Mouse (Mus musculus) frontal cortex, postnatal 25 days (tissue): ENCODE measurements around the gene Fmnl2.

ENCODE experiments used
- DNase-seq, 2 experiments: peaks; one replicate each; pipeline ENCODE4 v3.0.0; 2022; ENCODE audit warnings: low spot score in 2 of 2

The Fmnl2 gene

DNA sequence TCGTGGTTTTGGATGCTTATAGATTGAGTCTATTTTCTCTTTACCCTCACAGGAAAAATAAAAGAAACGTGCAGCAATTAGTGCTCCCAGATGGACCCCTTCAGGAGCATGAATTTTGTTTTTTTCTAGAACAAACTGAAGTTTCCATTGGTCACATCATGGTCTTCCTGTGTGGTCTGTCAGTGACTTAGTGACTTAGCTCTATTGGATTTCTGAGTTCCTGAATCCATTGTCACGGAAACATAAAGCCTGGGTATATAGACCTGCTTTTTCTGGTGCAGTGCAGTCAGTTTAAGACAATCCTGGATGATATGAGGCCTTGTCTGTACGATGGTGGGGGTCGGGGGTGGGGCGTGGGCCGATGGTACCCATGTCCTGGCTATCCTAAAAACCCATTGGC is 7.0 kb downstream of the Fmnl2 start:
- no peak for DNase-seq

DNA sequence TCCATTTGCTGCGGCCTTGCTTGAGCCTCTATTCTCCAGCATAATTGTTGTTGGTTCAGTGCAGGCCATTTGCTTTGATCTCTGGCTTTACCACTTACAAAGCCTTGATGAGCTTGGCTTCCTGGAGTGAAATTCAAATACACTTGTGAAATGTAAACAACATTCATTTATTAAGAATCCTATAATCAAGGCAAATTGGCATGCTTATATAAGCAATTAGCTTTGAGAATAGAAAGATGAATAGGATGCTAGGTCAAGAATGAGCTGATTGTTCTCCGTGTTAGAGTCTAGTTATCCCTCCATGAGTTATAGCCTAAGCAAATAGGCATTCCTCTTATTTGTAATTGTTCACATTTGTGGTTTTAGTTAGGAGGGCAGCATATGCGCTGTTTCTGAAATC is 8.5 kb downstream of the Fmnl2 start:
- DNase-seq, result no peak

DNA sequence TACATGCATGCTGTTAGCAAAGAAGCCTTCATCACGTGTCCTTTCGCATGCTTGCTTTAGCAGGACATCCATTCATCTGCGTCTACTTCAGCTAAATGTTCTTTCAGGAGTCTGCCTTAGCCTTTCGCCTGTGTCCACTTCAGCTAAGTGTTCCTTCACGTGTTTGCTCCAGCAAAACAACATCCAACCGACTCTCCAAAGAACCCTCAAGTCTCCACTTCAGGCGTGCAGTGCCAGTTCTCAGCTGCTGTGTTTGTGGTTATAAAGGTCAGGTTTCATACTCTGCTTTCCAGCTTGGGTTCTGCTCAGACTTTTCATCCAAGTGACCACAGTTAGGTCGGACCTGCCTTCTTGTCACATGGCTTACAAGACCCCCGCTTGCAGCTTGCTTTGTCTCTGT is 10.1 kb downstream of the Fmnl2 start:
- no peak for DNase-seq

DNA sequence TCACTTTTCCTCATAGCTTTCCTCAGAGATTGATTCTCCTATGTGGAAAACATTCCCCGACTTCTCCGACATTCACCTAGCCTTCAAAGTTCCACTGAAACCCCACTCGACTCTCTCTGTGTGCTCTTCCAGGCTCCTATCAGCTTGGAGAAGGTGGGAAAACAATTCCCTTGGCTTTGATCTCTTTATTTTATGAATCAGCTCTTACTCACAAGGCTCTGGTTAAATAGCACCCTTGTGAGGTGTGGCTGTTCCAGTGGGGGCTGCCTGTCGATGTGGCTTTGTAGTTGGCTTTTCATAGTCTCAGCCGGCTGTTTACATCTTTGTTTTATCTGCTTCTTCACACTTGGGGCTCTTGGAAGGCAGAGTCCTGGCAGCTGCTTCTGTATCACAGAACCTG is 10.5 kb downstream of the Fmnl2 start:
- DNase-seq, result no peak

DNA sequence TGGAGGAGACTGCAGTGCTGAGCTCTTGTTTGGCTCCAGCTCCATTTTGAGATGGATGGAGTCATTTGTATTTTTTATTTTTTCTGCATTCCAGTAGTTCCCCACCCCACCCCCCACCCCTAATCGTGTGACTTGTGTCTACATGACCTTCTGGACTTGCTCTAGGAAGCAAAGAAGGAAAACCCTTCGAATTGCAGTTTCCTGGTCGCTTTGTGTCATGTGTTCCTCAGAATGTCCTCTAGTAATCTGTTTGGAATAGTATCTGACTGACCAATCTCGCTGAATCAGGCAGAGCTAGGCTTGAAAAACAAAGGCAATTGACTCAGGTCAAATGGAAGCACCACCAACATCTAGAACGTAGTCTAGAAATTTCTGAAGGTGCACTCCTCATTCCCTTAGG is 15.0 kb downstream of the Fmnl2 start:
- DNase-seq, result no peak

DNA sequence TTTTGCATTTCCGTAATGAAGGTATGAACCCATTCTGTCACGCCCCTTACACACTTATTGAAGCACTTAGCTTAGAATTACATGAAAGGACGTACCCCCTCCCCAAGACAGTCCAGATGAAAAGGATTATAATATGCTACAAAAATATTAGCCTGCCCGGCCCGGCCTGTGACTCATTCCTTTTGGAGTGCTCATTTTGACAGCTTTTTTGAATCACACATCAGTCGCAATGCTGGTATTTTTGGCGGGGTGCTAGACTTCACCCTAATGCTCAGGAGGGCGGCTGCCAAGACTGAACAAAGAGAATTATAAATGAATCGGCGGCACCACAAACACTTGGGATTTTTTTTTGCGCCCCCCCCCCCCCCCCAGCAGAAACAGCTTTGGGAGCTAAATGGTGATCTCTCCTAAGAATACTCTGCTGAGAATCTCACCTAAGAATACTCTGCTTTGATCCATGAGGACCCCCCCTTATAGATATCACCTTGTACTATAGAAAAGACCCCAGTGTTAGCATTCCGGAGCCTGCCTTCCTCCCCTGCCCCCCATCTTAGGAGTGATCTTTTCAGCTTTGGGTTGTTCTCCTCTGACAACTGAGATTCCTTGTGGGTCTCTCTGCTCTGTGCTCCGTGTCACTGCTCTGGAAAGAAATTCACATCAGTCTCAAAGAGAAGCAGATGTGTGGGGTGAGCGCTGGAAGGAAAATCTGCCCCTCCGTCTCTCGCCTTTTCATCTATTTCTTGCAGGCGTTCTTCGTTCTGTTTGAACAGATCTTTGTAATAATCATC is 15.8 kb downstream of the Fmnl2 start:
- DNase-seq, result no peak

DNA sequence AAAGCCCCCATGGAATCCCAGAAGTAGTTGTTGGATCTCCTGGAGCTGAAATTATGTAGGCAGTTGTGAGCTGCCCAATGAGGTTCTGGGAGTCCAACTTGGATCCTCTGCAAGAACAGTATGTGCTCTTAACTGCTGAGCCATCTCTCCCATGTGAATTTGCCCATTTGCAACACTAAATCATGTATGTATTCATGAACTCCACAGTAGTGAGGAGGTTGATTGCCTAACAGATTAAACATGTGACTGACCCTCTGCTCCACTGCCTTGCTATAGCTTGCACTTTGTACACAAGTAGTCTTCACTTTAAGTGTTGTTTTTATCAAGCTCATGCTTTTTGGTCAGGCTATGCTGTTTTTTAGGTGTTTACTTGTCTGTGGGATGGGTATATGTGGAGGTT is 17.1 kb downstream of the Fmnl2 start:
- DNase-seq, result no peak

DNA sequence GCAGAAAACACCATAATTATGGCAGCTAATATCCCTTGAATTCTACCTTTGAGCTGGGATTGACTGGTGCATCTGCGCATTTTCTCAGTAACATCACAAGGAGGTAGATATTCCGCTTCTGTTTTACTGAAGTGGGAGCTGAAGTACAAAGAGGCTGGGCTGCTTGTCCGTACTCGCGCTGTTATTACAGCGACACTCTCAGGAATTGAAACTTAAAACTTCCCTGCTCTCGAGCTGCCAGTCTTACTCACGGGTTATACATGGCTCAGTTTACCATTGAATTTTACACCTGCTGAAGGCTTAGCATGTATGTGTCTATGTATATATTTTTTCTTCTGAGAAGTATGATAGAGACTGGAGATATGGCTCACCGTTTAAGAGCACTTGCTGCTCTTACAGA is 18.1 kb downstream of the Fmnl2 start:
- no peak for DNase-seq

DNA sequence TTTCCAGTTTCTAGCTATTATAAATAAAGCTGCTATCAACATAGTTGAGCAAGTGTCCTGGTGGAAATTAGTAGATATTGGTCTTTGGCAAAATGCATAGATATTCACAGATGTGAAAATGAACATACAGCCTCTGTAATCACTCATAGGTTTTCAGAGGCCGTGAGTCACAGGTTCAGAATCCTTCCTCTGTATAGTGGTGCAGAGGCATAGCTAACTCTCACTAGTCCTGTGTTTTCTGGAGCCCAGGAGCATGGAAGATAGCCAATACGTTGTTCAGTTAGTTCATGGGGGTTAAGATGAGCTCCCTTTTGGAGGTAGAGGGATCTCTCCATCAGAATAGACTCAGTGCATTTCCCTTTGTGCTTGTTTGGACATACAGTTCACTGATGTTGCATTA is 25.7 kb downstream of the Fmnl2 start:
- no peak for DNase-seq

DNA sequence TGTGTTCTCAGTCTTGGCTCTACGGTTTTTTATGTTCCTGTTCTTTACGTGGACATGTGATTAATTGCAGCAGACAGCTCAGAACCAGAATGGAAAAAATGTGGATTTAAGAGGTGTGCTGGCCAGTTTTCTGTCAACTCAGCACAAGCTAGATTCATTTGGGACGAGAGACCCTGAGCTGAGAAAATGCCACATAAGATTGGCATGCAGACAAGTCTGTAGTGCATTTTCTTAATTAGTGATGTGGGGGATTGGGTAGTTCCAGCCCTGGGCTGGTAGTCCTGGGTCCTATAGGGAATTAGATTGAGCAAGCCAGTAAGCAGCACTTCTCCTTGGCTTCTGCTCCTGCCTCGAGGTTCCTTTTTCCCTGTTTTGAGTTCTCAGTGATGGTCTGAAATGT is 26.4 kb downstream of the Fmnl2 start:
- no peak for DNase-seq

DNA sequence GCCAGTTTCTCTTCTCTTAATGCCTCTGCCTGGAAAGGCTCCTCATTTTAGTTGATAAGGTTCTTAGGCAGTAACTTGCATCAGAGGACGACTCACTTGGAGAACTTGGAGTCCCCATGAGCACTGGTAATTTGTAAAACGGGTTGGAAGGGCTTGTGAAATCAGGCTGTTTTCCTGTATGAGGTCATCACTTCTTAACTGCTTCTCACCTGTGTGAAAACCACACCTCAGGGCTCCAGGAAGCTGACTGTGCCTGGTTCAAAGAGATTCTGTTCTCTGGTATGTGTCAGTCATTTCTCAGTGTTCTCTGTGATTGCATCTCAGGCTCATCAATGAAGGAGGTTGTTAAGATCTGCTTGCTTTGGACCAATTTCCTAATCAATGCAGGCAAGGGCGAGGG is 27.4 kb downstream of the Fmnl2 start:
- no peak for DNase-seq

DNA sequence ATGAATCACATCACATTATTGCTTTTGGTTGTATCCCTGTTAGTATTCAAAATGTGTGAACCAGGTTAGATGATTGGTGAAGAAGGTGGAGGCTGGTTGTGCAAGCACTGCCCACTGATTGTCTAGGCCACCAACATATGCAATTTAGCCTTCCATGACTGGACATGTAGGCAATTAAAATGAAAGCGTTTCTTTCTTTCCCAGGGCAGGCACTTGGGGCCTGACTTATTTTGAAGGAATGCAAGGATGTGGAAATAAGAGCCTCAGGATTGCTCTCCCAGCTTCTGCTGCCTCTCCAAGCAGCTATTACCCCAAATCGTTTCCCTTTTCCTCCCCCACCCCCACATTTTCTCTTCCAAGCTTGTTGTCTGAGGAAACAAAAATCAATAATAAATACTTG is 29.6 kb downstream of the Fmnl2 start:
- no peak for DNase-seq

DNA sequence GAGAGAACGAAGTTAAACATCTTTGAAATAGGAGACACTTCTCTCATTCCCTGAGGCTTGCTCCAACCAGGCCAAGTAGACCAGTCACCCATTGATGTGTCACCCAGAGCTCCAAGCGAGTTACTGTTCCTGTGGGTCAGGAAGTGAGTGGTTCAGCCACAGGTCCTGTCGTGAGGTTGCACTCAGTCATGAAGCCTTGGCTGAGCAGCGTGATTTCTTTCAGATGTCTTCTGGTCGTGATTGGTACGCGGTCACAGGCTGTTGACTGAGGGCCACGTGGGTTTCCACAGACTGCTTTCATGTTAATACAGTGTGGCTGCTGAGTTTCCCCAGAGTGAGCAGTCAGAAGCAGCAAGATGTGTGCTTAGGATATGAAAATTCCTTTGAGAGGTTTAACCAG is 33.5 kb downstream of the Fmnl2 start:
- DNase-seq, result no peak

DNA sequence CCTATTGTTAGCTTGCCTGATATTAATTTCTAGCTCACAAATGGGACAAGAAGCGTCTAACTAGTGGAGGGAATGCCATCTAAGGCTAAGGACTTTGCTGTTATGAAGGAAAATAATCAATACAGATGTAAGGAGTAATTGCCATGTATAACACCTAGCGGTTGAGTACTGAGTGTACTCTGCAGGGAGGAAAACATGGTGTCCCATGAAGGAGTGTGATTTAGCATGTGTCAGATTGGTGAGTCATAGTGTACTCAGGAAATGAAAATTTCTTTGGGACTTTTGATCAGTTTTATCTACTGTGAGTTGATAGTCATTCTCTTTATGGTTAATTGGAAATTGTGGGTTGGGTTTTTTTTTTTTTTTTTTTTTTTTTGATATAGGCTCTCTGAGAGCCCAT is 34.1 kb downstream of the Fmnl2 start:
- DNase-seq, result no peak

DNA sequence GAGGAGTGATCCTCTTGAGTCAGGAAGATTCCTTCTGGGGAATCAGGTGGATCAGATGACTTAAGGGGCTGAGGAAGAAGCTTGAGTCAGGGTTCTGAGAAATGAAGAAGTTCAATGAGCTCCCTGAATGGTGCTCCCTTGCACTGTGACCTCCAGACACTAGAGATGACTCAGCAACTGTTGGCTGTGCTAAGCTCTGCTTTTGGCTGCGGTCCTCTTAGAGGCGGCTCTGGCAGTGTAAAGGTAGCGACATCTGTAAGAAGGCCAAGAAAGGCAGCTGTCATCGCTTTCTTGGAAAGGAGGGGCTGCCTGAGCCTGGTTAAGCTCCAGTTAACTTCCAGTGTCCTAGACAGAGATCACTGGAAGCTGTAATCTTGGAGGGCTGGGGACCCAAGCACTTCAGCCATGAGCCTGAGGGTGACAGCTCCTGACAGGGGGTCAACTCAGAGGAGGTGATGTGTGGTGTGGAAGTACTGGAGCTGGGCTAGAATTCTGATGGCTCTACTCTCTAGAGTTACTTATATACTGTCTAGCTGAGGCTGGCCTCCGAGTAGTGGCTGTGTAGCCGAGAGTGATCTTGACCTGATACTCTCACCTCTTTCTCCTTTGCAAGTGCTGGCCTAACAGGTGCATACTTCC is 37.4 kb downstream of the Fmnl2 start:
- no peak for DNase-seq

DNA sequence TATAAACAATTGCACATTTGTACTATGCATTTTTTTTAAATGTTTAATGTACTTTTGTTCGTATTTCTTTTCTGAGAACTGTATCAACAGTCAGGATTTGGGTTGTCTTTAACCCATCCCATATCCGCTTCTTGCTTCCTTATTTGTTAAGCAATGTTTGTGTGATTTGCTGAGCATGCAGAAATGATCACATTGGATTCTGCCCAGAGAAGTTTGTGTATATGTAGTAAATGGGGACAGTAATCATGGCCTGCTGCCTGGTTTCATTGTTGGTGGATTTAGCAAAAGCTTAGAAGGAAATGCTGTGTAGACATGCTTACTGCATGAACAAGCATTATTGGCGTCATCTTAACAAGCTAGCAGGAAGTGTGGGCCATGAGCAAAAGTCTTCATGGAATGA is 39.3 kb downstream of the Fmnl2 start:
- DNase-seq, result no peak

DNA sequence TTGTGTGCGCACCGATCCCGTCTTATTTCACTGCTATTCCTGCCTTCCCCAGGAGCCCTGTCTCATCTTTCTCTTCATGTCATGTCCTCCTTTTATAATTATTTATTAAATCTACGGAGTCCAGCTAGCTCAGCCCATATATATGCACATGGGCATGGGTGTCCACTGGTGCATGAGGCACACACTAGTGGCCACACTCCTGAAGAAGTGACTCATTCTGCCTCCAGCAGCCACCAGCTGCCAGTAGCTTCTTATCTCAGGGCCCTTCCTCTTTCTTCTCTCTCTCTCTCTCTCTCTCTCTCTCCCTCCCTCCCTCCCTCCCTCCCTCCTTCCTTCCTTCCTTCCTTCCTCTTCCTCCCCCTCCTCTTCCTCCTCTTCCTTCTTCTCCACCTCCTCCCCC is 43.1 kb downstream of the Fmnl2 start:
- DNase-seq, result no peak

DNA sequence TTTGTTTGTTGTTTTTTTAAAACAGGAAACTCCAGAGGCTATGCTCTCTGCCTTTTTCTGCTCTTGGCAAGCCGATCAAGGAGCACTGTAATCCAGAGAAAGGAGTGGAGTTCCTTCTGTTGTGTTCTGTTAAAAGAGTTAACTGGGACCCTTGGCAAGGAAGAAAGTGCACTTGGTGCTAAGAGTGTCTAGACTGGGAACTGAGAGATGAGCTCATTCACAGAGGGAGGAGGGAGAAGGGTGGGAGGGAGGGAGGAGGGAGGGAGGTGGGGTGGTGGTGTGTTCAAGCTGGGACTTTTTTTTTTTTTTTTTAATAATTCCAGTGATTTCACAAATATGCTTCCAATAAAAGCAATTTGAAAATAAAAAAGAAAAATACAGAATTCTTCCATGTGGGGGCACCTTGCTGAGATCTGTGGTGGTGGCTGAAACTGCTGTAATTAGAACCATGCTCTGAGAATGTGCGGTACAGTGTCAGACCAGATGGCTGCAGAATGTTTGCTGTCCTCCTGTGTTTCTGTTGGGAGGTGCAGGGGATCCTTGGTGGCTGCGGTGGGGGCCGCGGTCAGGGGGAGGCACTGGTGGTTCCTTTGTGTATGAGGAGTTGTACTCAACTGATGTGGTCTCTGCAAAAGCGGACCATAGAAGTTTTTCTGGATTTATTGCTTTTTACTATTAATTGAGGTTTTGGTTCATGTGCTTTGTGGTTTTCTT is 43.8 kb downstream of the Fmnl2 start:
- peak in 1 of 2 experiments; percentile 12 for DNase-seq

DNA sequence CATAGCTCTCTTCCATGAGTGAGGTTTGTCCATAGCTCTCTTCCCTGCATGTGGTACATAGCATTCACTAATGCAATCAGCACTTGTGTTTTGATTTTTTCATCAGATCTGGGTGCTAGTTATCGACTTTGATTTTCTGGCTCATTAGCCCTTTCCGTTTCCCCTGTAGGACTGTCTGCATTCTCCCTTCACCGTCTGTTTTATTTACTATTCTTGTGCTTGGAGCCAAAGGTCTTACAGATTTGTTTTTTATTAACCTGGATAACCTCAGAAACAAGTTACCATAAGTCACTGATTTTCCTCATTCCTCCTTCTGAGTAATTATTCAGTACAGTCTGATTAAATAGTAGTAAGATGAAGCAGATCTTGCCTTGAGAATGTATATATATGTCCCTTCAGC is 44.8 kb downstream of the Fmnl2 start:
- DNase-seq, result no peak

DNA sequence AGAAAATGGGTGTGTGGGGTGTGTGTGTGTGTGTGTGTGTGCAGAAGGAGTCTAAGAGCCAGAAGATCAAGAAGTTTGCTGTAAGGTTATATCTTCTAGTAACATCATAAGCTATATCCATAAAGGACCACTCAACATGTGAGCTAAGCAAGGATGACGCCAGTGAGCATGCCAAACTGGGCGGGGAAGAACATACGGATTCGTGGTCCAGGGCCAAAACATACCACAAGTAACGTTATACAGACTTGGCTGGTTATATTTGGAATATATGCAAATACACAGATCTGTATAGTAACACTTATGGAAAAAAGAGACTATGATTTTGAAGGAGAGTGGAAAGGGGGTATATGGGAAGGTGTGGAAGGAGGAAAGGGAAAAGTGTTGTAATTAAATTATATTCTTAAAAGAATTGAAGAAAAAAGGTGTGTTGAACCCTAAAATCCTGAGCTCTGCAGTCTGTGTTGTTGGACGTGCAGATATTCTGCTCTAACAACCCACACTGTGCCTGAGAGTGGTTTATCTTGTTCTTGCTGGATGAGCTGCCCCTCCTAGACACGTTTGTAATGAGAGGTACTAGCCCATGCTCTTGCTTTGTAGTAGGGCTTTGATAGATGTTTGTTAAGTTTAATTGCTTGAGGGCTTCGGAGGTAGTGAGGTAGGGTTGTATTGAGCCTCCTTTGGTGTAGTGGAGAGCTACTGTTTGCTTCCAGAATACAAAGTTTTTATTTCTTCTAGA is 45.7 kb downstream of the Fmnl2 start:
- DNase-seq, result no peak

DNA sequence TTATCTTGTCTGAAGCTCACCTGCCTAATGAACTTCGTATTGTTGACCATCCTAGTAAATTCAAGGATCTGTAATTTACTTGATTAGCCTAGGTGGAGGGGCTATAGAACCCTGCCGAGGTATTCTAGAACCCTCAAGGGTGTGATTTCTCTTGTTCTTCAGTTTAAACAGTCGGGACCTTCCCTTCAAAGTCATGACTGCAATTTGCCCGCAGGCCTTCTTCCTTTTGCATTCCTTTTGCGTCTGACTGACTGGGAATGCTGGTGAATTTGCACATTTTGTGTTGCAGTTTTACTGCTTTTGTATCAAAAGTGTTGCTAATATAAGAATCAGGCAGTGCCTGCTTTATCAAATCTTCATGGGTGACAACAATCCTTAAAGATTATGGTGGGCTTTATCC is 46.9 kb downstream of the Fmnl2 start:
- no peak for DNase-seq

DNA sequence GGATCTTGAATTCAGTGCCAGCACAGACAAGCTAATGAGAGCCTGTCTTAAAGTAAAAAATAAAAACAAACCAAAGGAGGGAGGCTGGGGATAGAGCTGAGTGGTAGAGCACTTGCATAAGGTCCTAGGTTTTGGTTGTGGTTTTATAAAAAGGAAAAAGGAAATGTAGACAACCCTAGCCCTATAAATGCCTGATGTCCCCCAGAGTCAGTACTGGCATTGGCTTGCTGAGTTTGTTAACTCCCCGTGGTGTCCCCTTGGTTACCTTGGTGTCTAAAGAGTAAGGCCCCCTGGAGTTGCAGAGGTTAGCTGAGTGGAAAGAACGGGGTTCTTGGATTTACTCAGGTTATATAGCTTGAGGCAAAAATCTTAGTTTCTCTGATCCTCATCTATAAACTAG is 55.7 kb downstream of the Fmnl2 start:
- DNase-seq, result no peak
